Mouse (Mus musculus) embryo, embryonic 11 days (tissue): ENCODE results near the gene Gm6525.

ENCODE experiments used
- DNase-seq: peaks from one replicate; pipeline ENCODE4 v3.0.0-alpha.2; 2015

The Gm6525 gene

GRCm38 (mm10) chr3:84215743-84216360 is 41.9 kb downstream of the Gm6525 start:
- no peak for DNase-seq

GRCm38 (mm10) chr3:84217118-84217960 is 43.4 kb downstream of the Gm6525 start:
- DNase-seq: no peak

- no peak for DNase-seq
Measured at GRCm38 (mm10) chr3:84217961-84218351, 44.1 kb downstream of the Gm6525 start.

- no peak for DNase-seq
Measured at GRCm38 (mm10) chr3:84218498-84218897, 44.6 kb downstream of the Gm6525 start.

GRCm38 (mm10) chr3:84219166-84219710 is 45.3 kb downstream of the Gm6525 start:
- peak; percentile 36 for DNase-seq

GRCm38 (mm10) chr3:84219720-84220273 is 45.9 kb downstream of the Gm6525 start:
- DNase-seq: peak; percentile 80

- DNase-seq: peak; percentile 29
Measured at GRCm38 (mm10) chr3:84220326-84220725, 46.4 kb downstream of the Gm6525 start.

GRCm38 (mm10) chr3:84220748-84221147 is 46.8 kb downstream of the Gm6525 start:
- peak; percentile 88 for DNase-seq
